Mouse (Mus musculus) myocyte (in vitro differentiated cells): ENCODE data around the gene Krt90.

Source experiments
- CEBPB ChIP-seq: IDR thresholded peaks from 2 replicates; pipeline ENCODE4 v1.6.1; 2011; ENCODE audit warnings: mild to moderate bottlenecking, moderate library complexity; ENCODE audit not compliant: poor library complexity, insufficient read depth, severe bottlenecking
- E2F4 ChIP-seq: IDR thresholded peaks from one replicate; pipeline ENCODE4 v1.6.1; 2011; ENCODE audit warnings: mild to moderate bottlenecking, control low read depth, moderate library complexity; ENCODE audit not compliant: insufficient read depth
- MAX ChIP-seq: IDR thresholded peaks from one replicate; pipeline ENCODE4 v1.6.1; 2011; ENCODE audit warnings: low read depth, mild to moderate bottlenecking, control low read depth
- MYOD1 ChIP-seq, 3 experiments: IDR thresholded peaks; one replicate each; pipeline ENCODE4 v1.6.1; 2011; ENCODE audit warnings: control low read depth in 2 of 3, low read depth in 2 of 3, mild to moderate bottlenecking in 2 of 3, moderate library complexity in 1 of 3; ENCODE audit not compliant: insufficient read length in 2 of 3, control insufficient read depth in 1 of 3
- MYOG ChIP-seq, 3 experiments: IDR thresholded peaks; one replicate each; pipeline ENCODE4 v1.6.1; 2011; ENCODE audit warnings: control low read depth in 2 of 3, low read depth in 2 of 3, mild to moderate bottlenecking in 2 of 3; ENCODE audit not compliant: insufficient read length in 2 of 3, control insufficient read depth in 1 of 3, insufficient read depth in 1 of 3
- POLR2A ChIP-seq: IDR thresholded peaks from one replicate; pipeline ENCODE4 v1.6.1; 2011; ENCODE audit warnings: low read depth, mild to moderate bottlenecking, control low read depth, moderate library complexity; ENCODE audit not compliant: insufficient read length
- REST ChIP-seq: IDR thresholded peaks from one replicate; pipeline ENCODE4 v1.6.1; 2011; ENCODE audit warnings: mild to moderate bottlenecking, control low read depth, moderate library complexity; ENCODE audit not compliant: insufficient read depth, insufficient read length
- TCF12 ChIP-seq: IDR thresholded peaks from one replicate; pipeline ENCODE4 v1.6.1; 2011; ENCODE audit warnings: mild to moderate bottlenecking, control low read depth; ENCODE audit not compliant: poor library complexity, insufficient read depth, severe bottlenecking
- USF1 ChIP-seq: IDR thresholded peaks from one replicate; pipeline ENCODE4 v1.6.1; 2011; ENCODE audit warnings: low read depth, mild to moderate bottlenecking, control low read depth, moderate library complexity

DNA sequence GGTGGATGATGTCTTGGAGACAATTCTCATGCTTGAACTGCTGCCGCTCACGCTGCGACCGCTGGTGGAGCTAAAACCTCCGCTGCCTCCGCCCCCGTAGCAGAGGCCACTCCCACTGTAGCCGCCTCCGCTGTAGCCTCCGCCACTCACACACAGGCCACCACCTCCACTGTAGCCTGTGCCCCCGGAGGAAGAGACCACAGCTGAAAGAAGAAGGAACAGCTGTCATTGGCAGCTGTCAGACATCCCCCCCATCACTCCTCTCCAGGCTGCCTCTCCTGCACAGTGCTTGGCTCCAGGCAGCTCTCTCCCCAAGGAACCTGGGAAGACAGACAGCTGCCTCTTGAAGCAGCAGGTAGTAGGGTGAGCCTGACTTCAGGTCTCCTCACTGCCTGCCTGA, 9.6 kb downstream of the Krt90 start:
- TF ChIP-seq REST, result no peak
- TF ChIP-seq MYOD1 (IDR thresholded peaks at IDR 0.05; ENCODE audit: control insufficient read depth in 1 of 3, insufficient read length in 2 of 3, low read depth in 2 of 3), result peak in 2 of 3 experiments; percentile 74 to 82
- no peak for TF ChIP-seq TCF12
- TF ChIP-seq POLR2A, result no peak
- no peak for TF ChIP-seq E2F4
- no peak for TF ChIP-seq USF1
- peak in 2 of 3 experiments; percentile 61 to 67 for TF ChIP-seq MYOG (IDR thresholded peaks at IDR 0.05; ENCODE audit: control insufficient read depth in 1 of 3, insufficient read depth in 1 of 3, insufficient read length in 2 of 3, low read depth in 2 of 3)
- no peak for TF ChIP-seq CEBPB
- no peak for TF ChIP-seq MAX
